Mouse (Mus musculus): ENCODE data around the gene Rmnd5a. TPM values are rescaled to one million over a fixed set of nuclear protein-coding genes. Genes with fewer than 3 reads are reported as not detected.
"Not testable (repeated sequence)": the region's sequence is repeated elsewhere in the genome, so short reads cannot be mapped to it uniquely, and the experiment has no call there.

The Rmnd5a gene
- 11.2 and 13.0 TPM in 2 replicates for polyA plus RNA-seq (2014; fragmentation: Nextera tagmentation; extraction: Ambion mirVana)

- H3K9ac ChIP-seq (ENCODE audit: low read depth, low read length): peak within 1 kb of the TSS; percentile 95
- WGBS: under 1% methylated on average over 70 of the region's 75 CpGs
- H3K27ac ChIP-seq (ENCODE audit: low read depth, low read length): peak within 1 kb of the TSS; percentile 98
- peak; percentile 98 for ATAC-seq (ENCODE audit: low FRiP score, low TSS enrichment)
- no peaks in the 10 kb centered on the region for H3K36me3 ChIP-seq (ENCODE audit: control insufficient read depth, insufficient read depth, low read length)
- H3K9me3 ChIP-seq (ENCODE audit: control insufficient read depth, low read length): no peaks in the 10 kb centered on the region
- H3K4me3 ChIP-seq (ENCODE audit: low read length): peak within 1 kb of the TSS; percentile 96
- peaks cover 32% of the 10 kb centered on the region for H3K4me1 ChIP-seq (ENCODE audit: control insufficient read depth, insufficient read depth, low read length)
- no peaks in the 10 kb centered on the region for H3K27me3 ChIP-seq (ENCODE audit: control insufficient read depth, insufficient read depth, low read length)
- peak within 1 kb of the TSS; percentile 86 for H3K4me2 ChIP-seq (replicated peaks; ENCODE audit: low read depth, low read length)
Measured at GRCm38 (mm10) chr6:71440492-71441250, at the start of gene Rmnd5a. TSS of gene Rmnd5a (minus strand) at chr6:71440637.

- ATAC-seq (ENCODE audit: low FRiP score, low TSS enrichment): no peak
- no peak overlapping the region for H3K4me2 ChIP-seq (replicated peaks; ENCODE audit: low read depth, low read length)
- H3K4me3 ChIP-seq (ENCODE audit: low read length): no peak overlapping the region
- H3K27me3 ChIP-seq (ENCODE audit: control insufficient read depth, insufficient read depth, low read length): no peaks in the 10 kb centered on the region
- no peak overlapping the region for H3K27ac ChIP-seq (ENCODE audit: low read depth, low read length)
- H3K9me3 ChIP-seq (ENCODE audit: control insufficient read depth, low read length): no peaks in the 10 kb centered on the region
- no peak overlapping the region for H3K9ac ChIP-seq (ENCODE audit: low read depth, low read length)
- H3K36me3 ChIP-seq (ENCODE audit: control insufficient read depth, insufficient read depth, low read length): no peaks in the 10 kb centered on the region
- 38% methylated on average over 4 of the region's 4 CpGs for WGBS
- H3K4me1 ChIP-seq (ENCODE audit: control insufficient read depth, insufficient read depth, low read length): no peaks in the 10 kb centered on the region
Measured at GRCm38 (mm10) chr6:71487966-71488365, 47.5 kb upstream of the Rmnd5a start.

DNA sequence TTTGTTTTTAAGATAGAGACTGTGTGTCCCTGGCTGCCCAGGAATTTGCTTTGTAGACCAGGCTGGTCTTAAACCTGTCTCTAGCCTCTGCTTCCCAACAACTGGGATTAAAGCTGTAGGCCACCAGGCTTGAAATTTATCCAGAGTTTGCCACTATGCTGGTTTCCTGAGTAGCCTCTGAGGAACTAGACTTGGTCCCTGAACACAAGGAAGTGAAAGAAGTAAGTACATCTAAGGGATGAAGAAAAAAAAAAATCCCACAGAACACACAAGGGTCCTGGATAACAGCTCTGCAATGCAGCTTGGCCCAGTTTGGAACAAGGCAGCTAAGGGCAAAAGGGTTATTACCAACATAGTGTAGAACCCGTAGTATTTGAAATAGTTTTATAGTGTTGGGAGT, 46.4 kb upstream of the Rmnd5a start:
- Histone ChIP-seq H3K9ac (ENCODE audit: low read depth, low read length) (no peak overlapping the region), H3K36me3 (ENCODE audit: control insufficient read depth, insufficient read depth, low read length) (no peaks in the 10 kb centered on the region), H3K4me3 (ENCODE audit: low read length) (no peak overlapping the region), H3K9me3 (ENCODE audit: control insufficient read depth, low read length) (no peaks in the 10 kb centered on the region), H3K27me3 (ENCODE audit: control insufficient read depth, insufficient read depth, low read length) (no peaks in the 10 kb centered on the region), H3K4me2 (replicated peaks; ENCODE audit: low read depth, low read length) (no peak overlapping the region), H3K27ac (ENCODE audit: low read depth, low read length) (no peak overlapping the region), H3K4me1 (ENCODE audit: control insufficient read depth, insufficient read depth, low read length) (no peaks in the 10 kb centered on the region)
- WGBS: 90% methylated on average over 1 of the region's 1 CpGs
- ATAC-seq (ENCODE audit: low FRiP score, low TSS enrichment): no peak

GRCm38 (mm10) chr6:71486226-71486625, 45.8 kb upstream of the Rmnd5a start:
- Histone ChIP-seq H3K4me1 (ENCODE audit: control insufficient read depth, insufficient read depth, low read length) (no peaks in the 10 kb centered on the region), H3K4me2 (replicated peaks; ENCODE audit: low read depth, low read length) (no peak overlapping the region), H3K9ac (ENCODE audit: low read depth, low read length) (no peak overlapping the region), H3K27ac (ENCODE audit: low read depth, low read length) (no peak overlapping the region), H3K36me3 (ENCODE audit: control insufficient read depth, insufficient read depth, low read length) (no peaks in the 10 kb centered on the region), H3K27me3 (ENCODE audit: control insufficient read depth, insufficient read depth, low read length) (no peaks in the 10 kb centered on the region), H3K9me3 (ENCODE audit: control insufficient read depth, low read length) (no peaks in the 10 kb centered on the region), H3K4me3 (ENCODE audit: low read length) (no peak overlapping the region)
- ATAC-seq (ENCODE audit: low FRiP score, low TSS enrichment): no peak
- WGBS: 63% methylated on average over 2 of the region's 2 CpGs

GRCm38 (mm10) chr6:71485246-71485645, 44.8 kb upstream of the Rmnd5a start:
- ATAC-seq (ENCODE audit: low FRiP score, low TSS enrichment): no peak
- Histone ChIP-seq H3K36me3 (ENCODE audit: control insufficient read depth, insufficient read depth, low read length) (no peaks in the 10 kb centered on the region), H3K9me3 (ENCODE audit: control insufficient read depth, low read length) (no peaks in the 10 kb centered on the region), H3K4me3 (ENCODE audit: low read length) (no peak overlapping the region), H3K27me3 (ENCODE audit: control insufficient read depth, insufficient read depth, low read length) (no peaks in the 10 kb centered on the region), H3K27ac (ENCODE audit: low read depth, low read length) (no peak overlapping the region), H3K9ac (ENCODE audit: low read depth, low read length) (no peak overlapping the region), H3K4me2 (replicated peaks; ENCODE audit: low read depth, low read length) (no peak overlapping the region), H3K4me1 (ENCODE audit: control insufficient read depth, insufficient read depth, low read length) (no peaks in the 10 kb centered on the region)
- WGBS: 82% methylated on average over 5 of the region's 5 CpGs

DNA sequence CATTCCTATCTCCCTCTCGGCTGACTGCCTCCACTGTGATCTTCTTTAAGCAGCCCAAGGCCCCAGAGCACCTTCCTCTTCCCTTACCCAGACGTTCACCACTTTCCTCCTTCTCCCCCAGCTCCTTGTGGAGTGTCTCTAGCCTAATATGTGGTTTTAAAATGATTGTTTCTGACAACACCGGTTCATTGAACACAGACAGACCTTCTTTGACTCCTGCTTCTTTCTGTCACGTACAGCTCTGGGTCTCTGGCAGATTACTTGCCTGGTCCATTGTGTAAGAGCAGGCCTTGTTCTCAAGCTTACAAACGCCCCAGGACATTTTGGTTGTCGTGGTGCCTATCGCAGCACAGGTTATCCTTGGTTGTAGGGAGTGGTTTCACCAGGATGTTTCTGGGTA, 40.7 kb upstream of the Rmnd5a start:
- WGBS: 63% methylated on average over 7 of the region's 7 CpGs
- Histone ChIP-seq H3K4me2 (replicated peaks; ENCODE audit: low read depth, low read length) (no peak overlapping the region), H3K4me3 (ENCODE audit: low read length) (no peak overlapping the region), H3K27me3 (ENCODE audit: control insufficient read depth, insufficient read depth, low read length) (no peaks in the 10 kb centered on the region), H3K4me1 (ENCODE audit: control insufficient read depth, insufficient read depth, low read length) (no peaks in the 10 kb centered on the region), H3K27ac (ENCODE audit: low read depth, low read length) (no peak overlapping the region), H3K9ac (ENCODE audit: low read depth, low read length) (no peak overlapping the region), H3K9me3 (ENCODE audit: control insufficient read depth, low read length) (no peaks in the 10 kb centered on the region), H3K36me3 (ENCODE audit: control insufficient read depth, insufficient read depth, low read length) (no peaks in the 10 kb centered on the region)
- no peak for ATAC-seq (ENCODE audit: low FRiP score, low TSS enrichment)

DNA sequence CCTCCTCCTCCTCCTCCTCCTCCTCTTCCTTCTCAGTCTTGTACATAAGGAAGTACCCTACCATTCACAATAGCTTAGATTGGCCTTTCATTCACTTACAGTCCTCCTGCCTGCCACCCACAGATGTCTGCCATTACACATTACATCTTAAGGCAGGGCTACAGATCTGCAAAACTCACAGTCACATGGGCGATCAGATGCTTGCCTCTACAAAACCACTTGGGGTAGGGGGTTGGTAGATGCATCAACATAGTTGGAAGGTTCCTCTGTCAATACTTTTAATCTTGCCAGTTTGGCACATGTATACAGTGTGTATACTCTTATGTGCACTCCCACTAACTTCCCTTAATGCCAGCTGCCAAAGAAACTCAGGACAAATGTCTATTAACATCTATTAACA, 39.7 kb upstream of the Rmnd5a start:
- Histone ChIP-seq H3K36me3 (ENCODE audit: control insufficient read depth, insufficient read depth, low read length) (no peaks in the 10 kb centered on the region), H3K4me1 (ENCODE audit: control insufficient read depth, insufficient read depth, low read length) (no peaks in the 10 kb centered on the region), H3K4me2 (replicated peaks; ENCODE audit: low read depth, low read length) (no peak overlapping the region), H3K9ac (ENCODE audit: low read depth, low read length) (no peak overlapping the region), H3K9me3 (ENCODE audit: control insufficient read depth, low read length) (no peaks in the 10 kb centered on the region), H3K27ac (ENCODE audit: low read depth, low read length) (no peak overlapping the region), H3K27me3 (ENCODE audit: control insufficient read depth, insufficient read depth, low read length) (no peaks in the 10 kb centered on the region), H3K4me3 (ENCODE audit: low read length) (no peak overlapping the region)
- WGBS: 87% methylated on average over 1 of the region's 1 CpGs
- no peak for ATAC-seq (ENCODE audit: low FRiP score, low TSS enrichment)

- not testable (repeated sequence) for H3K9me3 ChIP-seq (ENCODE audit: control insufficient read depth, low read length); ATAC-seq (ENCODE audit: low FRiP score, low TSS enrichment); H3K4me2 ChIP-seq (replicated peaks; ENCODE audit: low read depth, low read length); H3K27me3 ChIP-seq (ENCODE audit: control insufficient read depth, insufficient read depth, low read length); H3K27ac ChIP-seq (ENCODE audit: low read depth, low read length); H3K4me3 ChIP-seq (ENCODE audit: low read length); H3K36me3 ChIP-seq (ENCODE audit: control insufficient read depth, insufficient read depth, low read length); H3K4me1 ChIP-seq (ENCODE audit: control insufficient read depth, insufficient read depth, low read length); H3K9ac ChIP-seq (ENCODE audit: low read depth, low read length)
- WGBS: 95% methylated on average over 2 of the region's 2 CpGs
Measured at GRCm38 (mm10) chr6:71479588-71479987, 39.2 kb upstream of the Rmnd5a start.

DNA sequence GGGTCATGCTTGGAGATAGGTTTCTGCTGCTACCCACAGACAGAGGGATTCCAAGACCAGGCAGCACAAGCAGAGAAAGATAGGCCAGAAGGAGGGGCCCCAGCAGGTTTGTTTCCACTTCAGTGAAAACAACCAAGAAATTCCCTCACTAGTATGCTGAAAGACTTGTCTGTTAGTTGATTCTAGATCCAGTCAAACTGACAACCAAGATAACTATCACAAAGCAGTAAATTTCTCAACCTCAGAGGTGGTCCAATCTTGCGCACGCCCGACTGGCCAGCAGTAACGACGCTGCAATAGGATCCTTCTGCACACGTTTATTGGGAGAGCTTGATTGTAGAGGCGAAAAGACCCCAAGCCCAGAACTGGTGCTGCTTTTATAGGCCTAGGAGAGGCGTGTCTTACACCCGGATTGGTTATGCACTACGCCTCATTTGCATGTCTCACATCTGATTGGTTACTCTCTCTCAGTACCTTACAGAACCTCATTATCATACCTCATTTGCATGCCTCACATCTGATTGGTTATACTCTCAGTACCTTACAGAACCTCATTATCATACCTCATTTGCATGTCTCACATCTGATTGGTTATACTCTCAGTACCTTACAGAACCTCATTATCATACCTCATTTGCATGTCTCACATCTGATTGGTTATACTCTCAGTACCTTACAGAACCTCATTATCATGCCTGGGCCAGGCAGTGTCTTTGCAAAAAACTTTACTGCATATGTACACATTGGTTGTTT, 38.6 kb upstream of the Rmnd5a start:
- not testable (repeated sequence) for H3K4me2 ChIP-seq (replicated peaks; ENCODE audit: low read depth, low read length); H3K27me3 ChIP-seq (ENCODE audit: control insufficient read depth, insufficient read depth, low read length); H3K36me3 ChIP-seq (ENCODE audit: control insufficient read depth, insufficient read depth, low read length); H3K27ac ChIP-seq (ENCODE audit: low read depth, low read length); H3K9ac ChIP-seq (ENCODE audit: low read depth, low read length); H3K4me3 ChIP-seq (ENCODE audit: low read length); H3K9me3 ChIP-seq (ENCODE audit: control insufficient read depth, low read length); H3K4me1 ChIP-seq (ENCODE audit: control insufficient read depth, insufficient read depth, low read length); ATAC-seq (ENCODE audit: low FRiP score, low TSS enrichment)
- 77% methylated on average over 10 of the region's 10 CpGs for WGBS

Measured in kidney, embryonic 14.5 days (tissue).